Mouse (Mus musculus) embryonic facial prominence, embryonic 14.5 days (tissue): ENCODE data around the gene C2cd4d. TPM values are rescaled to one million over a fixed set of nuclear protein-coding genes. Genes with fewer than 3 reads are reported as not detected.

ENCODE experiments used
- ATAC-seq: fragments of 200-750 bp; cut with Nextera tagmentation; 2 replicates; pipeline ENCODE4 v1.8.0; 2017; ENCODE audit warnings: low read depth, moderate number of reproducible peaks, moderate TSS enrichment
- DNase-seq: peaks from one replicate; pipeline ENCODE4 v3.0.0-alpha.2; 2015; ENCODE audit warnings: low spot score
- H3K27ac ChIP-seq: fragments of 300-500 bp; sonication (generic); replicated peaks from 2 replicates; pipeline ENCODE4 v1.5.1; 2014; ENCODE audit warnings: low read depth, mild to moderate bottlenecking, low read length, moderate library complexity
- H3K27me3 ChIP-seq: fragments of 300-500 bp; sonication (generic); replicated peaks from 2 replicates; pipeline ENCODE4 v1.6.1; 2014; ENCODE audit warnings: low read length; ENCODE audit not compliant: control insufficient read depth, insufficient read depth
- H3K36me3 ChIP-seq: fragments of 300-500 bp; sonication (generic); 2 replicates; pipeline ENCODE4 v1.6.1; 2014; ENCODE audit warnings: low read length, mixed read lengths; ENCODE audit not compliant: control insufficient read depth, insufficient read depth
- H3K4me1 ChIP-seq: fragments of 300-500 bp; sonication (generic); 2 replicates; pipeline ENCODE4 v1.6.1; 2014; ENCODE audit warnings: antibody characterized with exemption, low read length; ENCODE audit not compliant: control insufficient read depth, insufficient read depth
- H3K4me2 ChIP-seq: fragments of 300-500 bp; sonication (generic); 2 replicates; pipeline ENCODE4 v1.6.1; 2014; ENCODE audit warnings: low read depth, mild to moderate bottlenecking, low read length, moderate library complexity, mixed read lengths
- H3K4me3 ChIP-seq: fragments of 300-500 bp; sonication (generic); 2 replicates; pipeline ENCODE4 v1.5.1; 2014; ENCODE audit warnings: low read depth, mild to moderate bottlenecking, low read length
- H3K9ac ChIP-seq: fragments of 300-500 bp; sonication (generic); 2 replicates; pipeline ENCODE4 v1.6.1; 2014; ENCODE audit warnings: low read depth, mild to moderate bottlenecking, low read length, moderate library complexity, mixed read lengths
- H3K9me3 ChIP-seq: fragments of 300-500 bp; sonication (generic); 2 replicates; pipeline ENCODE4 v1.6.1; 2016; ENCODE audit warnings: low read length; ENCODE audit not compliant: control insufficient read depth
- WGBS: fragments of 180-500 bp; shearing (Covaris S2); extraction: QIAGEN DNeasy Blood & Tissue Kit; methylation state at CpG from one replicate; pipeline ENCODE4 v1.1.7; 2014; 5-methylcytosine and 5-hydroxymethylcytosine counted together
- polyA plus RNA-seq: library from polyadenylated mRNA; unstranded; fragments of >200 nt; fragmentation: Nextera tagmentation; extraction: Ambion mirVana; gene quantifications from 2 replicates; pipeline ENCODE4 v1.2.1, GENCODE M21; 2014

Gene C2cd4d
- polyA plus RNA-seq, 1 experiment from 2014 or later = 2.1 TPM

DNA sequence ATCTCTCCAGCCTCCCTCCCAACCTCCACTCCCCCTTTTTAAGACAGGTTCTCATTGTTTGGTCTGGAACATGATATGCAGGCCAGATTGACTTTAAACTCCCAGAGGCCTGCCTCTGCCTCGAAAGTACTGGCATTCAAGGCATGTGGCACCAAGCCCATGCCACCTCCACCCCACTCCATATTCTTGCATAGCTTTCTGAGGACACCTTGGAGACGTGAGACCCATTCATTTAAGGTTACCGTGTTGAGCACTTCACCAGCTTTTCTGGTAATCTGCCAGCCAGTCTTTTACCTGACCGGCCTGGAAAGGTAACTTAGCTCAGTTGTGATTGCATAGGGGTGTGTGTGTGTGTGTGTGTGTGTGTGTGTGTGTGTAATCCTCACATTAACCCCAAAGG, 43.3 kb downstream of the C2cd4d start:
- Histone ChIP-seq H3K4me2 (no peak overlapping the region), H3K4me1 (no peaks in the 10 kb centered on the region), H3K27me3 (peaks cover 21% of the 10 kb centered on the region), H3K36me3 (no peaks in the 10 kb centered on the region), H3K27ac (no peak overlapping the region), H3K9ac (no peak overlapping the region), H3K4me3 (no peak overlapping the region), H3K9me3 (no peaks in the 10 kb centered on the region)
- ATAC-seq (peak; percentile 48; the same call in 1 of the 2 replicates), DNase-seq (peak; percentile 36)
- 51% methylated on average over 4 of the region's 4 CpGs for WGBS

DNA sequence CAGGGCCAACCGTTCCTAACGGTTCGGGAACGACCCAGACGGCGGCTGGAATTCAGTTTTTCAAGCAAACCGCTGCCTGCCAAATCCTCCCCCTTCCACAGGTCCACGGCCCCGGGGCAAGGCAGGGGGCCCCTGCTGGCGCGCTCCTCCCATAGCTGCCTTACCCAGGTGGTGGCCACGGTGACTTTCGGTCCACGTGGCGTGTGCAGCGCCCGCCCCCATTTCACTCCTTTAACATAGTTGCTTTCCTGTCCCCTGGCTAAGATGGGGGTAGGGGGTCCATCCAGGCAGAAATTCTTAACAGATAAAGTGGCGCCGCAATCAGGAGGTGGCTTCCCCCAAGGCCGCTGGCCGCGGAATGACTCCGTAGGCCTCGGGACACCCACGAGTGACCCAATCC, 50.3 kb downstream of the C2cd4d start:
- DNase-seq = no peak
- Histone ChIP-seq H3K4me3 (peak overlapping the region; percentile 49), H3K4me2 (peak overlapping the region; percentile 85), H3K9ac (peak overlapping the region; percentile 48), H3K36me3 (no peaks in the 10 kb centered on the region), H3K9me3 (no peaks in the 10 kb centered on the region), H3K4me1 (peaks cover 8% of the 10 kb centered on the region; the same call in 1 of the 2 replicates), H3K27me3 (no peaks in the 10 kb centered on the region), H3K27ac (no peak overlapping the region)
- 7% methylated on average over 23 of the region's 25 CpGs for WGBS
- ATAC-seq = peak; percentile 20

DNA sequence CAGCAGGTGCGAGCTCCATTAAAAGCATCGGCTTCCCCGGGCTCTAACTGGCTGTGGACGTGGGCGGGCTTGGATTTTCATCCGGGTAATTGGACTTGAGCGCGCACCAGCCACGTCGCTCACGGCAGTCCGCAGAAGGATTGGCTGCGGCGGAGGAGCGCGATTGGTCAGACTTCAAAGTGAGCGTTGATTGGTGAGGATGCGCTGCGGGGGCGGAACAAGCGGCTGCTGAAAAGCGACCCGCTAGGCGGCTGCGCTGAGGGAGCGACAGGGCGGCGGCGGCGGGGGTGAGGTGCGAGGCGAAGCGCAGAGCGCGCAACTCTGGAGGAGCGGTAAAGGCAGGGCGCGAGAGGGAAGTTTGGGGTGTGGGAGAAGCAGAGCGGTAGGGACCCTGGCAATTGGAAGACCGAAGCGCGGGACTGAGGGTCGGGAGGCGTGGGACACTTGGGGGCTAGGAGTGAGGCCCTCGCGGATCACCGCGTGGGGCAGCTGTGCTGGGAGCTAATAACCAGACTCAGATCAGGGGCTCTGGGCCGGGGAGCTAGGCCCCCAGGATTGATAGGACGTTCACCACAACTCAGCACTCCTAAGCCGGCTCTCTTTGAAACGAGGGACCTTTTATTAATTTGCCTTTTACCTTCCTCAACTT, 50.9 kb downstream of the C2cd4d start, which contains the start of gene Tdrkh:
Tdrkh (plus strand) TSS at position 243 of the 649 bp plus-strand sequence.
- 9% methylated on average over 52 of the region's 52 CpGs for WGBS

More for the DNA sequence above, 50.9 kb downstream of the C2cd4d start, which contains the start of gene Tdrkh:
- H3K9me3 ChIP-seq = no peaks in the 10 kb centered on the region
- ATAC-seq (peak; percentile 100), DNase-seq (peak; percentile 99)
- no peaks in the 10 kb centered on the region for H3K27me3 ChIP-seq
- H3K4me3 ChIP-seq = peak within 1 kb of the TSS; percentile 49
- H3K9ac ChIP-seq = peak within 1 kb of the TSS; percentile 61
- H3K4me2 ChIP-seq = peak within 1 kb of the TSS; percentile 85
- H3K4me1 ChIP-seq = peaks cover 8% of the 10 kb centered on the region; the same call in 1 of the 2 replicates
- no peaks in the 10 kb centered on the region for H3K36me3 ChIP-seq
- H3K27ac ChIP-seq = no peak within 1 kb of the TSS

Other genes starting within 250 kb of the C2cd4d start
- gene Gm10696, start 184.2 kb upstream of the C2cd4d start, polyA plus RNA-seq = not detected in 2 replicates
- gene Gm5286, start 165.7 kb upstream of the C2cd4d start, polyA plus RNA-seq = not detected in 2 replicates
- gene Gm4778, start 98.4 kb upstream of the C2cd4d start, polyA plus RNA-seq = not detected in 2 replicates
- 12.2 and 14.9 TPM in 2 replicates for gene Them4, start 52.3 kb upstream of the C2cd4d start, polyA plus RNA-seq
- gene Them5, start 20.3 kb upstream of the C2cd4d start, polyA plus RNA-seq = 20.3 and 26.2 TPM in 2 replicates
- 2.5 and 2.8 TPM in 2 replicates for gene Rorc, start 10.4 kb downstream of the C2cd4d start, polyA plus RNA-seq
- gene Lingo4, start 36.1 kb downstream of the C2cd4d start, polyA plus RNA-seq = 0.07 and 0.08 TPM in 2 replicates
- 8.9 and 9.7 TPM in 2 replicates for gene Tdrkh, start 50.8 kb downstream of the C2cd4d start, polyA plus RNA-seq
- gene Mrpl9, start 80.9 kb downstream of the C2cd4d start, polyA plus RNA-seq = 52.4 and 59.4 TPM in 2 replicates
- gene Oaz3, start 81.5 kb downstream of the C2cd4d start, polyA plus RNA-seq = not detected in 2 replicates
- gene Celf3, start 115.9 kb downstream of the C2cd4d start, polyA plus RNA-seq = 8.8 and 9.0 TPM in 2 replicates
- 5.5 and 17.2 TPM in 2 replicates for gene Riiad1, start 117.9 kb downstream of the C2cd4d start, polyA plus RNA-seq
- gene Snx27, start 220.3 kb downstream of the C2cd4d start, polyA plus RNA-seq = 33.6 and 33.9 TPM in 2 replicates